Mouse (Mus musculus): ENCODE data around the gene Krt15. TPM values are rescaled to one million over a fixed set of nuclear protein-coding genes. Genes with fewer than 3 reads are reported as not detected.

Gene Krt15
- polyA plus RNA-seq, 1 experiment from 2014 or later, result 35.5 TPM

DNA sequence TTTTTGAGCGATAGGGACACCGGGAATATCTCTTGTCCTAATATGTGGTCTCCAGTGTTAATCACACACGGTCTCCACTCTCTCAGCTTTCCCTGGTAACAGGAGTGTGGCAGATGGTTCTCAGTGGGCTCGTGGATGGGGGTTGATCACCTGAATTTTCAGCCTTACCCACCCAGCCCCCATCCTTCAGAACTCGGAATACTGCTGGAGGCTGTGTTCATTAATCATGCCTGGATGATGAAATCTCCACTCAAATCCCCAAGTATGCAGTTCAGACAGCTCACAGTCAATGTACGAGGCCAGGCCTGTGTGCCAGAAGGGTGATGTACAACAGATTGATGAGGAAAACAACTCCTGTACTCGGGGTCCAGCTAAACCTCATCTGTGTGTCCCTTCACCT, 10.8 kb downstream of the Krt15 start:
- DNase-seq (ENCODE audit: low spot score), result no peak

DNA sequence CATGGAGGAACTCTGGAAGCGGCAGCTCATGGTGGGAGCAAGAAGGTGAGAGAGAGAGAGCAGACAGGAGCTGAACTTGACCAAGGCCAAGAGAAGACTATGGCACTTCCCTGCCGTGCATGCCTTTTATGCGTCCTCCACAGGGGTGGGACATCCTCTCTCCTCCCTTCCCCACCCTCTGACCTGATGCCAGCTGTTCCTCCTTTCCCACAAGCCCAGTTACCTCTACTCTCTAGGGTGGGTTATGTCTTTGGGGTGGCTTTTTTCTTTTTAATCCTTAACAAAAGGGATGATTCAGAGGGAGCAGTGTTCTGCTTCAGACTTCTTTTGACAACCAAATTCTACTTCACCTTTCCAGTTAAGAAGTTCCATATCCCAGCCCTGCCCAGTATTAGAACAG, 14.3 kb downstream of the Krt15 start, which contains the start of gene Krt13:
TSS of gene Krt13 (minus strand) at position 101 of the 400 bp plus-strand sequence.
- no peak for DNase-seq (ENCODE audit: low spot score)

DNA sequence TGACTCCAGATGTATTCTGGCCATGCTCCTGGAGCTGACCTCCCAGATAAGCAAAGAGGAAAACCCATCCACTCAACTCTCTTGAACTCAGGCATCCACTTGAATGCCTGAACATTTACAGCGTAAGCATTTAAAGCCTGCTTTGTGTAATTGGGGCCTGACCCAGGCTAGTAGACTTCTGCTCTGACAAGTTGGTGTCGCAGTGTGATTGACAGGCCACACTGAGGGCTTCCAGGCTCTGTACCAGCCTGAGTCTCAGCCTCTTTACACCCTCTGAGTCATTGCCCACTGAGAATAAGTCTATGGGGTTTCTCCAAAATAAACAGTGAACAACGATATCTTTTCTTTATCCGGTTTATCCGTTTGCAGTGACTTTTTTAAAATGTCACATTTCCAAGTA, 15.4 kb downstream of the Krt15 start:
- no peak for DNase-seq (ENCODE audit: low spot score)

DNA sequence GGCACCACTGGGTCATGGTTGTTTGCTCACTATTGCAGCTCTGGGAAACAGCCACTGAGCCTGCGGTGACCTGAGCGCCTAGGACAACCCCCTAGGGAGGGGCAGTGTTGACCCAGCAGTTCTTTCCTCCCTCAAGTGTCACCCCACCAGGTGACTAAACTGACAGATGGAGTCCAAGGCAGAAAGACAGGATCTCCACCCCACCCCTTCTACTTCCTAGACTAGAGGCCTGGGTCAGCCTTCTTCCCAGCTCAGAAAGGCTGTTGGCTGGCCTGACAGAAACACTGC, 22.0 kb downstream of the Krt15 start:
- DNase-seq (ENCODE audit: low spot score), result no peak

DNA sequence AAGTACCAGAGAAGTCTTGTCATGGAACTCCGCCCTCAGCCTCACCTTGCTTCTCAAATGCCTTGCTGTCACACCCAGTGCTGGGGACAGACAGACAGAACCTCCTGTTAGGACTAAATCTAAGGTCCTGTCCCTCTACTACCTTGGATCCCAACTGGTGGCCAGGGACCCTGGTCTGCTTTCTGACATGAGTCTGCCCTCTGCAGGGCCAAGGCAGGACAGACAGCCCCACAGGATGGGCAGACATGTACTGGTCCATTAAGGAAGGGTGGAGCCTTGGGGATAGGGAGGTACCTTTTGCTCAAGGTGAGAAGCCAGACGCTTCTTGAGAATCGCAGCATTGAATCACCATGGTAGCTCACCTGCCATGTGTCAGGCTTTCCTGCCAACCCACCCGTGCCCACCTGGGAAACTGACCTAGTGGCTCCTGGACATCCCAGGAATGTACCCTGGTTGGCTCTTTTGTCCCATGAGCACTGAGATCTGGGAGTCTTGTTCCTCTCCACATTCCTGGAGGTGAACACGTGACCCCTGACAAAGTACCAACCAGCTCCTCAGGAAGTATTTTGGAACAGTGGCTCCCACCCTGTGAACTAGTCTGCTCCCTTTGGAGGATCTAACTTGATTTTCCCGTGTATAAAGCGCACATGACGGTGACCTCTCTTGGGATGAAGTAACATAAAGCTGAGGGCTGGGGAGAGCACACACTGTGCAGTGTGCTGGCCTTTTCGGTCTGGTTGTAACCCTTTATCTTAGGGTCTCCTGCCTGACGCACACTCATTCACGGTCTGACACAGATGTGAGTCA, 22.6 kb downstream of the Krt15 start:
- DNase-seq (ENCODE audit: low spot score), result no peak

DNA sequence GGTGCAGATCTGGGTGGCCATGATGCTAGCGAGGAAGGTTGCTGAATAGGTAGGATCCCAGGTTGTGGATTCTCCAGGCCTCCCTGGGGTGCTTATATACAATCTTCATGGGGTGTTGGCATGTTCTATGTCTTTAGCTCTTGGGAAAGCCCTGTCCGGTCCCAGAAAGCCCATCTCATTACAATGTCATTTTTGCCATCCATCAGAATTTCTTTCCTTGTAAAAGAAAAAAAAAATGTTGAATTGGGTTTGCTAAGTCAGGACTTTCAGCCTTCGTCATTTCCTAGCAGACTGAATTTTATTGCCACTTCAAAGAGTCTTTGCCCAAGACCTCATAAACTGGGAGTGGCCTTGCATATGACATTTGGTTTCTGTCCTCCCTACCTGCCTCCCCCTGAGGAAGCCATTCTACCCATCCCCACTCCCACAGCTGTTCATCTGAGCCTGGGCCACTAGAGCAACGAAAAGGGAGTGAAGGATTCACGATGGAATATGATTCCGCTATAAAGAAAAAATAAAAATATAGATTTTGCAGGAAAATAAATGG, 30.1 kb downstream of the Krt15 start, which contains the start of gene Krt36:
TSS of gene Krt36 (minus strand) at position 51 of the 547 bp plus-strand sequence.
- no peak for DNase-seq (ENCODE audit: low spot score)

DNA sequence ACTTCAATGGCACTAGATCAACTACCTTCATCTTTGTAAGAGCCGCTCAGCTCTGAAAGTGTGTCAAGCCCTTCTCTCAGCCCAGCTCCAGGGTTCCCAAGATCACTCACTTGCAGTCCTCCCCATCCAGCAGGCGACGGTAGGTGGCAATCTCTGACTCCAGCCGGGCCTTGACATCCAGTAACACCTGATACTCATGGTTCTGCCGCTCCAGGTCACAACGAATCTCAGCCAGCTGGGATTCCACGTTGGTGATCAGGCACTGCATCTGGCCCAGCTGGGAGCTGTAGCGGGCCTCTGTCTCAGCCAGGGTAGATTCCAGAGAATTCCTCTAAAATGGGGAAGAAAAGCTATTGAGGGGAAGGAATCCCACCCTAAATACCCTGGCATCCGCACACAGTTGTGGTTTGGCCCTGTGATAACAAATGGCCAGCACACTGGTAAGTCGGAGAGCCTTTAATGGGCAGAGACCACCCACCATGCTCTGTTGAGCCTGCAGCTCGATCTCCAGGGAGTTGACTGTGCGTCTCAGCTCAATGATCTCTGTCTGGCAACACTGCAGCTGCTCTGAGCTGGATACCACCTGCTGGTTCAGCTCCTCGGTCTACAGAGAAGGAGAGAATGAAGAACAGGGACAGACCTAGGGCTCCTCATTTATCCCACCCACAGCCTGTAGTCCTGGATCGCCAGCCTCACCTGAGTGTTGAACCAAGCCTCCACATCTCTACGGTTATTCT, 32.9 kb downstream of the Krt15 start:
- no peak for DNase-seq (ENCODE audit: low spot score)

DNA sequence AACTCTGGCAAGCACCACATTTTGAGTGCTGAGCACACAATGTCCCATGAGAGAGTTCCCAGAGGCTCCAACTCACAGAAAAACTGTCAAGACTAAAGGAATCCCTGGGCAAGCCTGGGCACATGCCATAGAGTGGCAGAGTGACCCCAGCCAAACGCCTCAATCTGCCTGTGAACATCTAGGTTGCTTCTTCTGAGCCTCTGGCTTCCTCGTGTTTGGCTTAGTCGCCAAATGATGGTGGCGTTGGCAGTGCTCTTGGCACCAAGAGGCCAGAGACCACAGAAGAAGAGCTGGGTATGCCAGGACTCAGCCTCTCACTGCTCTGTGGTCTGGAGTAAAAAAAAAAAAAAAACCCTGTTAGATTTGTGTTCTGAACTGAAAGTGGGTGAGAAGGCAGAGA, 35.3 kb downstream of the Krt15 start:
- no peak for DNase-seq (ENCODE audit: low spot score)

DNA sequence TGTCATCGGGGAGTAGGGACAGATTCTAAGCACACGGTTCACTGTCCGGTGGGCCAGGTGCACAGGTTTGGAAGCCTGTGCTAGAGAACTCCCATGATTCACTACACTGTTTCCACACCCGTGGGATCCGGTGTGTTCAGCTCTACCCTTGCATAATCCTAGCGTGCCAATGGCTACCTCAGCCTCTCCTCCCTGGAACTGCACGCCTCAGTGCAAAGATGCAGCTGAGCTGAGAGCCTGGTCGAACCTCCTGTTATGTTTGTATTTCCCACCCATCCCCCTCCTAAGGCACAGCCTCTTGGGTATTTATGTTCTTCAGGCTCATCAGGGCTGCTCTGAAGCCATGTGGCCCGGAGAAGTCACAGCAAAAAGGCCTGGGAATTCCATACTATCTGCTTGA, 37.9 kb downstream of the Krt15 start:
- DNase-seq (ENCODE audit: low spot score), result no peak

DNA sequence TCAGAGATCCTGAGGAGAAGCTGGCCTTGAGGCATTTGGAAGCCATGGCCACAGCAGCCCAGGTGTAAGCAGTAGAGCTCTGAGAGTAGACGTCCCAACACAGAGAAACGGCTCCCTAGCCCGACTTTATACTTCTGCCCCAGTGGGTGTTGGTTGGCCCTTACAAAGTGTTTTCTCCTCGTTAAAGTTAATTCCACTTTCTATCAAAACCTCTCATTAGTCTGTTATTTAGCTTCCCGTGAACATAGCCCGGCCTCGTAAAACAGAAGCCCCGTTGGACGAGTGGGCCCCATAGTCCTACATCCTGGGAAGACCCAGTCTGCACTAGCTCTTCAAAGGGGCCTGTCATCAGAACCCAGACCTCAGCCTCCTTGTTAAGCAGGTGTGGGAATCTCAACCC, 39.6 kb downstream of the Krt15 start, which contains the start of gene Krt35:
TSS of gene Krt35 (minus strand) at position 101 of the 400 bp plus-strand sequence.
- DNase-seq (ENCODE audit: low spot score), result no peak

DNA sequence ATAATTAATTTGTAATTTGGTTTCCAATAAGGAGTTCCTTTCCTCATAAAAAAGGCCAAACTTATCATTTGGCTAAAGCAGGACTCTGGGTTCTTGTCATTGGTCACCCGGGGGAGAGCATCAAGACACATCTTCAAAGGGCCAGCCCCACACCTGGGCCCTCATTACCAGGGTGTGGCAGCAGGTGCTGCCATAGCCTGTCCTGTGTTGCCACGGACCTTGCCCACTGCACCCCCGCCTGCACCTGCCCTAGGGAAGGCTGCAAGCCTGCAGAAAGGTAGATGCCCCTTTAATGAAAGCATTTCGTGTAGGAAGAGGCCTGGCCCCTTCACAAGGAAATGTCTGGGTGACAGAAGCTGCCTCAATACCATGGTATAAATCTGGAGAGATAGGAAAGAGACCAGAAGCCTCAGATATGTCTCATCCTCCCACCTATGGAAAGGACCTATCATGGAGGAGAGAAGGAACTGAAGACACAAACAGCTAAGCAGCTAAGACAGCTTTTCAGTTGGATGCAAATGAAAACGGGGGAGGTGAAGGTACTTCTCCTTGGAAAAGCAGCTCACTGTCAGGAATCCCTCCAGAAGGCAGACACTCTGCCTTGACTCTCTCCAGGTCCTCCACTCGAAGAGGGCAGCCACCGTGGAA, 47.2 kb downstream of the Krt15 start:
- no peak for DNase-seq (ENCODE audit: low spot score)

DNA sequence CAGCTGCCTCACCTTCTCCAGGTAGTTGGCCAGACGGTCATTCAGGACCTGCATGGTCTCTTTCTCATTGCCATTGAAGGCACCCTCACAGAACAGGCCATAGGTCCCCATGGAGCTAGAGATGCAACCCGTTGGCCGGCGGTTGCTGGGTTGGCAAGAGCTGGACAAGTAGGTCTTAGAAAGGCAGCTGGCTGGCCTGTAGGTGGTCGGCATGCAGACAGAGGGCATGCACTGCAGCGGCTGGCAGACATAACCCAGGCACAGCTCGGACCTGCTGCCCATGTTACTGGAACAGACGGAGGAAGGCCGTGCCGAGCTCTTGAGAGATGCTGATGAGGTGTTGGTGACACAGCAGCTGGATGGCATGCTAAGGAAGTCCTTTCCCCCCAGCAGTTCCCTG, 47.9 kb downstream of the Krt15 start, which contains the start of gene Krt32:
TSS of gene Krt32 (minus strand) at position 366 of the 400 bp plus-strand sequence.
- no peak for DNase-seq (ENCODE audit: low spot score)

Other genes starting within 250 kb of the Krt15 start
- not detected in 2 replicates for gene Krtap31-1, start 228.0 kb downstream of the Krt15 start, polyA plus RNA-seq (2015; fragmentation: Nextera tagmentation; extraction: Ambion mirVana)
- gene Gm11565, start 221.2 kb downstream of the Krt15 start, polyA plus RNA-seq (2015; fragmentation: Nextera tagmentation; extraction: Ambion mirVana), result 0.14 TPM in 1 of 2 replicates, not detected in the other
- gene Krtap31-2, start 199.6 kb downstream of the Krt15 start, polyA plus RNA-seq (2015; fragmentation: Nextera tagmentation; extraction: Ambion mirVana), result not detected in 2 replicates
- gene Krtap9-5, start 187.5 kb downstream of the Krt15 start, polyA plus RNA-seq (2015; fragmentation: Nextera tagmentation; extraction: Ambion mirVana), result not detected in 2 replicates
- gene Krtap29-1, start 156.9 kb downstream of the Krt15 start, polyA plus RNA-seq (2015; fragmentation: Nextera tagmentation; extraction: Ambion mirVana), result not detected in 2 replicates
- gene Krtap16-1, start 149.3 kb downstream of the Krt15 start, polyA plus RNA-seq (2015; fragmentation: Nextera tagmentation; extraction: Ambion mirVana), result not detected in 2 replicates
- 0.23 TPM in 1 of 2 replicates, not detected in the other for gene Krtap17-1, start 141.9 kb downstream of the Krt15 start, polyA plus RNA-seq (2015; fragmentation: Nextera tagmentation; extraction: Ambion mirVana)
- 0.10 and 0.29 TPM in 2 replicates for gene Krt33a, start 119.7 kb downstream of the Krt15 start, polyA plus RNA-seq (2015; fragmentation: Nextera tagmentation; extraction: Ambion mirVana)
- 0.26 and 0.30 TPM in 2 replicates for gene Krt33b, start 106.1 kb downstream of the Krt15 start, polyA plus RNA-seq (2015; fragmentation: Nextera tagmentation; extraction: Ambion mirVana)
- gene Krt34, start 94.4 kb downstream of the Krt15 start, polyA plus RNA-seq (2015; fragmentation: Nextera tagmentation; extraction: Ambion mirVana), result 0.10 TPM in 1 of 2 replicates, not detected in the other
- gene Krt31, start 85.4 kb downstream of the Krt15 start, polyA plus RNA-seq (2015; fragmentation: Nextera tagmentation; extraction: Ambion mirVana), result 0.12 and 0.14 TPM in 2 replicates
- 0.13 and 0.18 TPM in 2 replicates for gene Krt32, start 47.7 kb downstream of the Krt15 start, polyA plus RNA-seq (2015; fragmentation: Nextera tagmentation; extraction: Ambion mirVana)
- gene Krt35, start 39.7 kb downstream of the Krt15 start, polyA plus RNA-seq (2015; fragmentation: Nextera tagmentation; extraction: Ambion mirVana), result 0.06 and 0.16 TPM in 2 replicates
- gene Krt36, start 30.3 kb downstream of the Krt15 start, polyA plus RNA-seq (2015; fragmentation: Nextera tagmentation; extraction: Ambion mirVana), result 0.24 and 0.29 TPM in 2 replicates
- 0.66 and 18.2 TPM in 2 replicates for gene Krt13, start 14.4 kb downstream of the Krt15 start, polyA plus RNA-seq (2015; fragmentation: Nextera tagmentation; extraction: Ambion mirVana)
- gene Krt19, start 12.7 kb upstream of the Krt15 start, polyA plus RNA-seq (2015; fragmentation: Nextera tagmentation; extraction: Ambion mirVana), result 10.2 and 19.1 TPM in 2 replicates
- gene Krt9, start 57.3 kb upstream of the Krt15 start, polyA plus RNA-seq (2015; fragmentation: Nextera tagmentation; extraction: Ambion mirVana), result 0.08 and 0.10 TPM in 2 replicates
- 40.8 and 47.9 TPM in 2 replicates for gene Krt14, start 71.6 kb upstream of the Krt15 start, polyA plus RNA-seq (2015; fragmentation: Nextera tagmentation; extraction: Ambion mirVana)
- gene Krt16, start 113.0 kb upstream of the Krt15 start, polyA plus RNA-seq (2015; fragmentation: Nextera tagmentation; extraction: Ambion mirVana), result 2.5 and 2.7 TPM in 2 replicates
- gene Krt17, start 125.1 kb upstream of the Krt15 start, polyA plus RNA-seq (2015; fragmentation: Nextera tagmentation; extraction: Ambion mirVana), result 436 and 450 TPM in 2 replicates
- 0.35 and 0.46 TPM in 2 replicates for gene Krt42, start 133.9 kb upstream of the Krt15 start, polyA plus RNA-seq (2015; fragmentation: Nextera tagmentation; extraction: Ambion mirVana)
- gene Eif1, start 184.0 kb upstream of the Krt15 start, polyA plus RNA-seq (2015; fragmentation: Nextera tagmentation; extraction: Ambion mirVana), result 2,060 and 2,248 TPM in 2 replicates
- 1.9 and 2.1 TPM in 2 replicates for gene Gast, start 198.5 kb upstream of the Krt15 start, polyA plus RNA-seq (2015; fragmentation: Nextera tagmentation; extraction: Ambion mirVana)
- 1.7 and 2.0 TPM in 2 replicates for gene Hap1, start 220.2 kb upstream of the Krt15 start, polyA plus RNA-seq (2015; fragmentation: Nextera tagmentation; extraction: Ambion mirVana)

All from thymus, postnatal 0 days (tissue).